33 mouse cellular contexts compared by ENCODE assay signal in the genomic region with DNA sequence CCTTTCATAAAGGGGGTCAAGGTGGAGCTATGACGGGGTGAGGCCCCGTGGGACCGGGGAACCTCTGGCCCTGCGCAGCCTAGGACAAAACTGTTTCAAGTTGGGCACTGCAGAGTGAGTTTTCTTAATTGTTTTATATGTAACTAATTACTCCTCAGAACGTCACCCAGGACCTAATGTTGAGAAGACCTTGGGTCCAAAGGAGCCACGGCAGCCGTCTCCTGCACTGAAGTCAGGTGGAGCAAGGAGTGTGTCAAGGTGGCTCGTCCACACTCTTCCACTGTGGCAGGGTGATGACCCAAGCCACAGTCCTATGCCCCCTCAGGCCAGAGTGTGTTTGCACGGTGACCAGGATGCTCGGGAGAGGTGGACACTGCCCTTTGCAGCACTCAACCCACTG. TPM values are rescaled to one million over a fixed set of nuclear protein-coding genes. Genes with fewer than 3 reads are reported as not detected.
DNase-seq lines count a peak whose midpoint lies in the region; ATAC-seq and TF ChIP-seq lines count a peak whose summit lies in the region.
"Had no signal": no experiment of that assay in that cellular context is flagged by ENCODE, and none has a peak within 500 bp of the region (broad histone marks: within the 10 kb centered on the region; RNA-seq: fewer than 3 reads in every experiment).

No protein-coding gene starts in this region.

- 73% methylated on average over 10 of the region's 10 CpGs for WGBS in kidney, embryonic 15.5 days
- WGBS in liver, embryonic 16.5 days (ENCODE audit: insufficient replicate concordance), result 77% methylated on average over 10 of the region's 10 CpGs
- whole genome bisulfite sequencing in liver, postnatal 0 days (ENCODE audit: insufficient replicate concordance), result 83% methylated on average over 10 of the region's 10 CpGs
- WGBS in kidney, postnatal 0 days, result 73% methylated on average over 10 of the region's 10 CpGs

- no peak overlapping the region for H3K27ac ChIP-seq in kidney, embryonic 15.5 days
- H3K27ac ChIP-seq in liver, embryonic 16.5 days (ENCODE audit: low read length), result no peak overlapping the region
- no peak overlapping the region for H3K27ac ChIP-seq in liver, postnatal 0 days (ENCODE audit: low read depth)
- H3K27ac ChIP-seq in kidney, postnatal 0 days, result no peak overlapping the region
- H3K27ac ChIP-seq: embryonic facial prominence, embryonic 10.5 days; embryonic facial prominence, embryonic 13.5 days; forebrain, embryonic 12.5 days; forebrain, embryonic 15.5 days; hindbrain, embryonic 12.5 days; hindbrain, embryonic 15.5 days had no signal

- no peak overlapping the region for H3K9ac ChIP-seq in kidney, embryonic 15.5 days
- no peak overlapping the region for H3K9ac ChIP-seq in liver, embryonic 16.5 days (ENCODE audit: low read depth, low read length)
- no peak overlapping the region for H3K9ac ChIP-seq in liver, postnatal 0 days (replicated peaks)
- H3K9ac ChIP-seq in kidney, postnatal 0 days (ENCODE audit: low read depth, low read length), result no peak overlapping the region
- H3K9ac ChIP-seq: embryonic facial prominence, embryonic 13.5 days; forebrain, embryonic 12.5 days; forebrain, embryonic 15.5 days; hindbrain, embryonic 12.5 days; hindbrain, embryonic 15.5 days had no signal

- peaks cover 69% of the 10 kb centered on the region for H3K36me3 ChIP-seq in kidney, embryonic 15.5 days
- peaks cover 7% of the 10 kb centered on the region; the same call in 1 of the 2 replicates for H3K36me3 ChIP-seq in liver, embryonic 16.5 days (ENCODE audit: control insufficient read depth, insufficient read depth)
- peaks cover 26% of the 10 kb centered on the region for H3K36me3 ChIP-seq in liver, postnatal 0 days (replicated peaks; ENCODE audit: insufficient read depth, low read length)
- H3K36me3 ChIP-seq in kidney, postnatal 0 days (ENCODE audit: insufficient read depth, low read length), result peaks cover 21% of the 10 kb centered on the region; the same call in 1 of the 2 replicates

- H3K4me1 ChIP-seq in kidney, embryonic 15.5 days, result peaks cover 40% of the 10 kb centered on the region
- peaks cover 8% of the 10 kb centered on the region for H3K4me1 ChIP-seq in liver, embryonic 16.5 days (ENCODE audit: control insufficient read depth, low read depth, low read length)
- H3K4me1 ChIP-seq in liver, postnatal 0 days (ENCODE audit: insufficient read depth), result peaks cover 7% of the 10 kb centered on the region
- H3K4me1 ChIP-seq in kidney, postnatal 0 days (replicated peaks; ENCODE audit: insufficient read depth, low read length), result peaks cover 8% of the 10 kb centered on the region

- peak; percentile 83 for DNase-seq in kidney, adult 11 months
- no peak for DNase-seq in liver, postnatal 0 days
- DNase-seq in kidney, postnatal 0 days (ENCODE audit: low spot score), result no peak
- peak; percentile 65 to 75 for DNase-seq in kidney, postnatal 36 days
- DNase-seq in spleen, postnatal 36 days (ENCODE audit: low spot score in 2 of 2), result no peak
- DNase-seq in adrenal gland, postnatal 4 days (ENCODE audit: low spot score in 2 of 2), result no peak
- DNase-seq: adrenal gland, adult 2 months; adrenal gland, postnatal 14 days; cerebellum, adult 11-12 months; cerebellum, adult 8-10 months; cerebellum, postnatal 36 days; embryo, embryonic 11 days; gastrocnemius, postnatal 10 days; heart, adult 11 months had no signal

- TF ChIP-seq EP300 in liver, postnatal 0 days (IDR thresholded peaks at IDR 0.05; ENCODE audit: low read depth), result no peak

- no peak; the same call in 1 of the 2 replicates for ATAC-seq in kidney, embryonic 15.5 days (replicated peaks; ENCODE audit: low FRiP score)
- ATAC-seq in liver, embryonic 16.5 days (ENCODE audit: low read depth), result peak; percentile 41; the same call in 1 of the 2 replicates
- no peak for ATAC-seq in liver, postnatal 0 days
- ATAC-seq in kidney, postnatal 0 days (replicated peaks; ENCODE audit: low FRiP score, low read depth), result peak; percentile 77
- ATAC-seq: CD4-positive, CD25-positive, alpha-beta regulatory T cell, adult 4 months; forebrain, embryonic 15.5 days had no signal

- no peaks in the 10 kb centered on the region for H3K9me3 ChIP-seq in kidney, embryonic 15.5 days (replicated peaks)
- no peaks in the 10 kb centered on the region for H3K9me3 ChIP-seq in liver, embryonic 16.5 days (replicated peaks; ENCODE audit: control insufficient read depth, low read length)
- no peaks in the 10 kb centered on the region for H3K9me3 ChIP-seq in liver, postnatal 0 days (ENCODE audit: low read length)
- no peaks in the 10 kb centered on the region for H3K9me3 ChIP-seq in kidney, postnatal 0 days (replicated peaks; ENCODE audit: low read length)
- H3K9me3 ChIP-seq: embryonic facial prominence, embryonic 10.5 days; embryonic facial prominence, embryonic 13.5 days; forebrain, embryonic 12.5 days; forebrain, embryonic 15.5 days; hindbrain, embryonic 12.5 days; hindbrain, embryonic 15.5 days had no signal

- TF ChIP-seq CTCF in liver, postnatal 0 days (IDR thresholded peaks at IDR 0.05; ENCODE audit: low read depth), result no peak
- TF ChIP-seq CTCF in kidney, postnatal 0 days (IDR thresholded peaks at IDR 0.05; ENCODE audit: low read depth), result no peak

- no peaks in the 10 kb centered on the region for H3K27me3 ChIP-seq in kidney, embryonic 15.5 days
- H3K27me3 ChIP-seq in liver, embryonic 16.5 days (ENCODE audit: control insufficient read depth, insufficient read depth, low read depth, low read length), result no peaks in the 10 kb centered on the region
- no peaks in the 10 kb centered on the region for H3K27me3 ChIP-seq in liver, postnatal 0 days (ENCODE audit: insufficient read depth, low read length)
- H3K27me3 ChIP-seq in kidney, postnatal 0 days (ENCODE audit: insufficient read depth, low read length), result no peaks in the 10 kb centered on the region
- H3K27me3 ChIP-seq: embryonic facial prominence, embryonic 13.5 days; forebrain, embryonic 15.5 days; hindbrain, embryonic 15.5 days had no signal

- H3K4me3 ChIP-seq in kidney, embryonic 15.5 days (replicated peaks), result no peak overlapping the region
- no peak overlapping the region for H3K4me3 ChIP-seq in liver, embryonic 16.5 days (ENCODE audit: low read depth, low read length)
- H3K4me3 ChIP-seq in liver, postnatal 0 days (ENCODE audit: low read depth, low read length), result no peak overlapping the region
- no peak overlapping the region for H3K4me3 ChIP-seq in kidney, postnatal 0 days (replicated peaks; ENCODE audit: low read depth, low read length)
- H3K4me3 ChIP-seq: embryonic facial prominence, embryonic 10.5 days; embryonic facial prominence, embryonic 13.5 days; erythroblast, embryonic 14.5 days; forebrain, embryonic 12.5 days; forebrain, embryonic 15.5 days; hindbrain, embryonic 12.5 days; hindbrain, embryonic 15.5 days had no signal

- H3K4me2 ChIP-seq in kidney, embryonic 15.5 days, result no peak overlapping the region
- H3K4me2 ChIP-seq in liver, embryonic 16.5 days (ENCODE audit: low read depth, low read length), result no peak overlapping the region
- H3K4me2 ChIP-seq in liver, postnatal 0 days (ENCODE audit: low read depth, low read length), result no peak overlapping the region
- H3K4me2 ChIP-seq in kidney, postnatal 0 days (ENCODE audit: low read length), result no peak overlapping the region
- H3K4me2 ChIP-seq: embryonic facial prominence, embryonic 13.5 days; forebrain, embryonic 12.5 days; forebrain, embryonic 15.5 days; heart, embryonic 11.5 days; hindbrain, embryonic 12.5 days; hindbrain, embryonic 15.5 days had no signal

RNA-seq across cellular contexts. Expression of a gene that starts 6.1 kb away (rescaled TPM):
- 22.3 and 28.7 TPM in 2 replicates for polyA plus RNA-seq in kidney, embryonic 15.5 days (2015; fragmentation: Nextera tagmentation; extraction: Ambion mirVana)
- 5.9 and 6.5 TPM in 2 replicates for polyA plus RNA-seq in liver, embryonic 16.5 days (2015; fragmentation: Nextera tagmentation; extraction: Ambion mirVana)
- polyA plus RNA-seq in liver, postnatal 0 days (2015; fragmentation: Nextera tagmentation; extraction: Ambion mirVana), result 5.9 and 6.9 TPM in 2 replicates
- polyA plus RNA-seq in kidney, postnatal 0 days (2015; fragmentation: Nextera tagmentation; extraction: Ambion mirVana), result 20.0 and 23.6 TPM in 2 replicates
- total RNA-seq in adrenal gland, postnatal 4 days (2021), result 10 to 100 TPM; 35.4 to 35.5 TPM

RNA-seq across cellular contexts. Expression of a gene that starts 11.7 kb away (rescaled TPM):
- polyA plus RNA-seq in kidney, embryonic 15.5 days (2015; fragmentation: Nextera tagmentation; extraction: Ambion mirVana), result not detected in 2 replicates
- not detected in 2 replicates for polyA plus RNA-seq in liver, embryonic 16.5 days (2015; fragmentation: Nextera tagmentation; extraction: Ambion mirVana)
- not detected in 2 replicates for polyA plus RNA-seq in liver, postnatal 0 days (2015; fragmentation: Nextera tagmentation; extraction: Ambion mirVana)
- polyA plus RNA-seq in kidney, postnatal 0 days (2015; fragmentation: Nextera tagmentation; extraction: Ambion mirVana), result not detected in 2 replicates
- total RNA-seq in adrenal gland, postnatal 4 days (2021), result not detected
- total RNA-seq: adrenal gland, adult 2 months; adrenal gland, postnatal 14 days; gastrocnemius, postnatal 10 days; gastrocnemius, postnatal 4 days; heart, adult 8-10 months; heart, postnatal 25 days; hematopoietic stem cell, adult 5-6 weeks; MEL had no signal
- polyA plus RNA-seq: adrenal gland, adult 2 months; C2C12; CD4-positive, CD25-positive, alpha-beta regulatory T cell, adult 4 months; embryonic facial prominence, embryonic 13.5 days; erythroblast, embryonic 14.5 days; heart, embryonic 11.5 days; heart, embryonic 14.5 days; heart, postnatal 0 days had no signal

RNA-seq across cellular contexts. Expression of a gene that starts 15.6 kb away (rescaled TPM):
- polyA plus RNA-seq in kidney, embryonic 15.5 days (2015; fragmentation: Nextera tagmentation; extraction: Ambion mirVana), result 1.5 and 2.1 TPM in 2 replicates
- not detected in 2 replicates for polyA plus RNA-seq in liver, embryonic 16.5 days (2015; fragmentation: Nextera tagmentation; extraction: Ambion mirVana)
- polyA plus RNA-seq in liver, postnatal 0 days (2015; fragmentation: Nextera tagmentation; extraction: Ambion mirVana), result 0.13 TPM in 1 of 2 replicates, not detected in the other
- polyA plus RNA-seq in kidney, postnatal 0 days (2015; fragmentation: Nextera tagmentation; extraction: Ambion mirVana), result 0.45 and 1.1 TPM in 2 replicates
- total RNA-seq in adrenal gland, postnatal 4 days (2021), result 1 to 10 TPM; 1.2 to 1.3 TPM
- total RNA-seq: MEL had no signal
- polyA plus RNA-seq: CD4-positive, CD25-positive, alpha-beta regulatory T cell, adult 4 months had no signal

RNA-seq across cellular contexts. Expression of a gene that starts 22.4 kb away (rescaled TPM):
- polyA plus RNA-seq in kidney, embryonic 15.5 days (2015; fragmentation: Nextera tagmentation; extraction: Ambion mirVana), result 387 and 455 TPM in 2 replicates
- polyA plus RNA-seq in liver, embryonic 16.5 days (2015; fragmentation: Nextera tagmentation; extraction: Ambion mirVana), result 161 and 209 TPM in 2 replicates
- 207 and 213 TPM in 2 replicates for polyA plus RNA-seq in liver, postnatal 0 days (2015; fragmentation: Nextera tagmentation; extraction: Ambion mirVana)
- 463 and 527 TPM in 2 replicates for polyA plus RNA-seq in kidney, postnatal 0 days (2015; fragmentation: Nextera tagmentation; extraction: Ambion mirVana)
- total RNA-seq in adrenal gland, postnatal 4 days (2021), result 100 to 1,000 TPM; 608 to 640 TPM

RNA-seq across cellular contexts. Expression of a gene that starts 29.1 kb away (rescaled TPM):
- 6.2 and 7.8 TPM in 2 replicates for polyA plus RNA-seq in kidney, embryonic 15.5 days (2015; fragmentation: Nextera tagmentation; extraction: Ambion mirVana)
- polyA plus RNA-seq in liver, embryonic 16.5 days (2015; fragmentation: Nextera tagmentation; extraction: Ambion mirVana), result 0.34 and 0.59 TPM in 2 replicates
- polyA plus RNA-seq in liver, postnatal 0 days (2015; fragmentation: Nextera tagmentation; extraction: Ambion mirVana), result 0.47 and 0.58 TPM in 2 replicates
- 4.6 and 5.2 TPM in 2 replicates for polyA plus RNA-seq in kidney, postnatal 0 days (2015; fragmentation: Nextera tagmentation; extraction: Ambion mirVana)
- 10 to 100 TPM; 13.9 to 15.5 TPM for total RNA-seq in adrenal gland, postnatal 4 days (2021)
- total RNA-seq: hematopoietic stem cell, adult 5-6 weeks; MEL had no signal
- polyA plus RNA-seq: erythroblast, embryonic 14.5 days had no signal

Comparison
In these comparisons a context has a peak if more than half of its experiments do, and no peak if none do; other contexts are left out.
1. DNase-seq: peak in kidney, adult 11 months (single experiment) and kidney, postnatal 36 days (2 of 2); none in liver, postnatal 0 days (single experiment), kidney, postnatal 0 days (single experiment), spleen, postnatal 36 days (0 of 2) and adrenal gland, postnatal 4 days (0 of 2).
2. ATAC-seq: peak in liver, embryonic 16.5 days (single experiment) and kidney, postnatal 0 days (single experiment); none in kidney, embryonic 15.5 days (single experiment) and liver, postnatal 0 days (single experiment).